Mouse (Mus musculus) urinary bladder, postnatal 10 days (tissue): ENCODE measurements around the gene Trim59.
"Not testable (repeated sequence)": the region's sequence is repeated elsewhere in the genome, so short reads cannot be mapped to it uniquely, and the experiment has no call there.

Experiments used
- DNase-seq: peaks from one replicate; pipeline ENCODE4 v3.0.0; 2022; ENCODE audit warnings: low spot score

The Trim59 gene

GRCm38 (mm10) chr3:69044645-69045399, at the start of gene Trim59:
Gene Trim59, minus strand, starts transcription at chr3:69044755.
- DNase-seq, result peak; percentile 60

GRCm38 (mm10) chr3:69064005-69064404, 19.4 kb upstream of the Trim59 start:
- DNase-seq, result no peak

GRCm38 (mm10) chr3:69062764-69063163, 18.2 kb upstream of the Trim59 start:
- no peak for DNase-seq

- DNase-seq, result no peak
Observed at GRCm38 (mm10) chr3:69060672-69061071, 16.1 kb upstream of the Trim59 start.

- no peak for DNase-seq
Observed at GRCm38 (mm10) chr3:69055871-69056270, 11.3 kb upstream of the Trim59 start.

- DNase-seq, result no peak
Observed at GRCm38 (mm10) chr3:69054760-69055432, 10.3 kb upstream of the Trim59 start.

- no peak for DNase-seq
Observed at GRCm38 (mm10) chr3:69051894-69052293, 7.3 kb upstream of the Trim59 start.

GRCm38 (mm10) chr3:69049011-69049410, 4.5 kb upstream of the Trim59 start:
- DNase-seq, result no peak

GRCm38 (mm10) chr3:69047684-69048083, 3.1 kb upstream of the Trim59 start:
- no peak for DNase-seq

GRCm38 (mm10) chr3:69046509-69046908, 2.0 kb upstream of the Trim59 start:
- DNase-seq, result no peak

GRCm38 (mm10) chr3:69045750-69046149, 1.2 kb upstream of the Trim59 start:
- DNase-seq, result no peak

GRCm38 (mm10) chr3:69045400-69045703, 797 bp upstream of the Trim59 start:
- DNase-seq, result no peak

GRCm38 (mm10) chr3:69044167-69044591, 376 bp downstream of the Trim59 start:
- no peak for DNase-seq

- DNase-seq, result no peak
Observed at GRCm38 (mm10) chr3:69041298-69041697, 3.3 kb downstream of the Trim59 start.

GRCm38 (mm10) chr3:69040105-69040504, 4.5 kb downstream of the Trim59 start:
- no peak for DNase-seq

- no peak for DNase-seq
Observed at GRCm38 (mm10) chr3:69026133-69026783, 18.3 kb downstream of the Trim59 start.

- DNase-seq, result no peak
Observed at GRCm38 (mm10) chr3:69020764-69021163, 23.8 kb downstream of the Trim59 start.

- no peak for DNase-seq
Observed at GRCm38 (mm10) chr3:69020285-69020684, 24.3 kb downstream of the Trim59 start.

- not testable (repeated sequence) for DNase-seq
Observed at GRCm38 (mm10) chr3:69018635-69019034, 25.9 kb downstream of the Trim59 start.

- no peak for DNase-seq
Observed at GRCm38 (mm10) chr3:69017181-69017580, 27.4 kb downstream of the Trim59 start.

GRCm38 (mm10) chr3:69008873-69009272, 35.7 kb downstream of the Trim59 start:
- no peak for DNase-seq

- no peak for DNase-seq
Observed at GRCm38 (mm10) chr3:69006246-69006760, 38.3 kb downstream of the Trim59 start.
